Mouse (Mus musculus): ENCODE data around the gene Tecta. TPM values are rescaled to one million over a fixed set of nuclear protein-coding genes. Genes with fewer than 3 reads are reported as not detected.

The Tecta gene
- polyA plus RNA-seq, 1 experiment from 2014 or later = 0.15 TPM

DNA sequence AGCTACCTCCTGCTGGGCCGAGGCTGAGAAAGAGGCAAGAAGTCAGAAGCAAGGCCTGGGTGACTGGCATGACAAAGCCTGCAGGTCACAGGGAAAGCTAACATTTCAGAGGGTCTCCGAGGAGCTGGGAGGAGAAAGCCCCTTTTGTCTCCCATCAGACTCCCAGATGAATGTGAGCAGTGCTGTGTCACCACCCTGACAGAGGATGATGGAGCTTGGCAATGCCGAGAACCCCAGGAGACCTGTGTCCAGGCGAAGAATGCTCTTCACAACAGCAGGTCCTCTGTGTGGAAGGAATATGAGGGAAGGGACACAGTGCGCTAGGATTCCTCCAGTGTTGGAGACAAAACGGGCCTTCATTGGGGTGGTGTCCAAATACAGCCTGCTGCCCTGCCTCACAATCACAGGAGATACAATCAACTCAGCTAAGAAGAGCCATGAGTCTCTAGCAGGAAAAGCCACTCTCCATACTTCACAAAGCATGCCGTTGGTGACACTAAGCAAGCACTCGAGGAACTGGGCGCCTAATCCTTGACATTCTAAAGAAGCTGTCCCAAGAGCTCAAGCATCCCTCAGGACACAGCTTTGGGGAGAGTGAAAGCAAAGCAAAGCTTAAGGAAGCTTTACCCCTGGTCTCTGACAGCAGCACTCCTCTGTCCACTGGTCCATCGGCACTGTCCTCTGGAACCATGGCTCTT is 27.1 kb upstream of the Tecta start:
- H3K4me1 ChIP-seq (replicated peaks; ENCODE audit: control insufficient read depth, insufficient read depth, low read length) = no peaks in the 10 kb centered on the region
- H3K9me3 ChIP-seq (ENCODE audit: control insufficient read depth, low read length) = no peaks in the 10 kb centered on the region
- no peak overlapping the region for H3K27ac ChIP-seq (ENCODE audit: low read depth, low read length)
- no peak overlapping the region for H3K4me2 ChIP-seq (ENCODE audit: low read depth, low read length, severe bottlenecking)
- 48% methylated on average over 10 of the region's 10 CpGs for WGBS
- no peak for ATAC-seq (replicated peaks; ENCODE audit: low FRiP score)
- DNase-seq (ENCODE audit: low spot score) = no peak
- H3K36me3 ChIP-seq (ENCODE audit: control insufficient read depth, insufficient read depth, low read length) = peaks cover 2% of the 10 kb centered on the region; the same call in 1 of the 2 replicates
- no peak overlapping the region for H3K4me3 ChIP-seq (ENCODE audit: low read depth, low read length)
- no peaks in the 10 kb centered on the region for H3K27me3 ChIP-seq (ENCODE audit: control insufficient read depth, insufficient read depth, low read length)
- H3K9ac ChIP-seq (ENCODE audit: low read length) = no peak overlapping the region

DNA sequence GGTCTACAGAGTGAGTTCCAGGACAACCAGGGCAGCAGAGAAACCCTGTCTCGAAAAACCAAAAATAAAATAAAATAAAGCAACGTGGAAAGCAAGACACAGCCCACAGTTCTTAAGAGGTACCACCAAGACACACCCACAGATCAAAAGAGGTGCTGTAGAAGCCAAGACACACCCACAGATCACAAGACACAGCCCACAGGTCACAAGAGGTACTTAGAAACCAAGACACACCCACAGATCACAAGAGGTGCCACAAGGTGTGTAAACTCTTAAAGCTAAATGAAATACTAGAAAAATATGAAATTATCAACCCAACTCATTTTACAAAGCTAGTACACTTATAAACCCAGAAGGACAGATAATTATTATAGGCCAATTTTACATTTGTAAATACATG is 23.9 kb upstream of the Tecta start:
- DNase-seq (ENCODE audit: low spot score) (no peak), ATAC-seq (replicated peaks; ENCODE audit: low FRiP score) (no peak)
- Histone ChIP-seq H3K4me1 (replicated peaks; ENCODE audit: control insufficient read depth, insufficient read depth, low read length) (no peaks in the 10 kb centered on the region), H3K27me3 (ENCODE audit: control insufficient read depth, insufficient read depth, low read length) (no peaks in the 10 kb centered on the region), H3K36me3 (ENCODE audit: control insufficient read depth, insufficient read depth, low read length) (no peaks in the 10 kb centered on the region; the same call in 1 of the 2 replicates), H3K9me3 (ENCODE audit: control insufficient read depth, low read length) (no peaks in the 10 kb centered on the region), H3K4me2 (ENCODE audit: low read depth, low read length, severe bottlenecking) (no peak overlapping the region), H3K27ac (ENCODE audit: low read depth, low read length) (no peak overlapping the region), H3K9ac (ENCODE audit: low read length) (no peak overlapping the region), H3K4me3 (ENCODE audit: low read depth, low read length) (no peak overlapping the region)
- 88% methylated on average over 2 of the region's 2 CpGs for WGBS

DNA sequence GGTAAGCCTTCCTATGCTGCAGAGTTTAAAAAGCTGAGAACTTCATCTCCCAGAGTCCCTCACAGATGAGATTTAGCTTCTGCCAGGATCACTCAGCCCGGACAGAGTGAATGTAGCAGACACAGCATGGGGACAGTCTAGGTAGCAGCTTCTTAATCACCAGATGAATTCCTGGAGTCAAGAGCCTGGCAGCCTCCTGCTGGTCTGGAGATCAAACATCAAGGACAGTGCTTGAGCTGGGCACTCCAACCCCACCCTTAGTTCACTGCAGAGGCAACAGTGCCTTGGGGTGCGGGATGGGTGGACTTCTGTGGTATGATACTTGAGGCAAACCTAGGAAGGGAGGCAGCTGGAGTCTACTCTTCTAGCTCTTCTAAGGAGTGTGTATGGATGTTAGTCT is 20.0 kb upstream of the Tecta start:
- ATAC-seq (replicated peaks; ENCODE audit: low FRiP score) = no peak
- DNase-seq (ENCODE audit: low spot score) = no peak
- H3K9ac ChIP-seq (ENCODE audit: low read length) = no peak overlapping the region
- H3K27ac ChIP-seq (ENCODE audit: low read depth, low read length) = no peak overlapping the region
- no peak overlapping the region for H3K4me2 ChIP-seq (ENCODE audit: low read depth, low read length, severe bottlenecking)
- no peaks in the 10 kb centered on the region; the same call in 1 of the 2 replicates for H3K36me3 ChIP-seq (ENCODE audit: control insufficient read depth, insufficient read depth, low read length)
- H3K9me3 ChIP-seq (ENCODE audit: control insufficient read depth, low read length) = no peaks in the 10 kb centered on the region
- H3K27me3 ChIP-seq (ENCODE audit: control insufficient read depth, insufficient read depth, low read length) = no peaks in the 10 kb centered on the region
- WGBS = 75% methylated on average over 2 of the region's 2 CpGs
- no peak overlapping the region for H3K4me3 ChIP-seq (ENCODE audit: low read depth, low read length)
- H3K4me1 ChIP-seq (replicated peaks; ENCODE audit: control insufficient read depth, insufficient read depth, low read length) = no peaks in the 10 kb centered on the region; the same call in 1 of the 2 replicates

DNA sequence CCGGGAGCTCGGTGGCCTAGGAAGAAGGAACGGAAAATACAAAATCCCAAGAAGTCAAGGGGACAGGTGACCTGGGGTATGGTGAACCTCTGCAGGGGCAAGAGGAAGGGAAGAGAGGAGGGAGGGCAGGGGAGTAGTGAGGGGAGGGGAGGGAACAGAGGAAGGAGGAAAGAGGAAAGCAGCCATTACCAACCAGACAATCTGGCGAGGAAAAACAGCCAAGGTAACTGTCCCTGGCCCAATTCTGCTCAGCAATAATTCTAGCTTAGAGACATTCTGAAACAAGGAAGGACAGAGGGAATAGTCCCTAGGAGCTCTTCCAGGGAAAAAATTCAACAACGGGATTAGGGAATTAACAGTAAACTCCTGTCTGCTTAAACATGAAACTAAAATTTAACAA is 19.1 kb upstream of the Tecta start:
- 90% methylated on average over 5 of the region's 5 CpGs for WGBS
- Histone ChIP-seq H3K9ac (ENCODE audit: low read length) (no peak overlapping the region), H3K4me2 (ENCODE audit: low read depth, low read length, severe bottlenecking) (no peak overlapping the region), H3K9me3 (ENCODE audit: control insufficient read depth, low read length) (no peaks in the 10 kb centered on the region), H3K27ac (ENCODE audit: low read depth, low read length) (no peak overlapping the region), H3K27me3 (ENCODE audit: control insufficient read depth, insufficient read depth, low read length) (no peaks in the 10 kb centered on the region), H3K4me1 (replicated peaks; ENCODE audit: control insufficient read depth, insufficient read depth, low read length) (no peaks in the 10 kb centered on the region; the same call in 1 of the 2 replicates), H3K36me3 (ENCODE audit: control insufficient read depth, insufficient read depth, low read length) (no peaks in the 10 kb centered on the region; the same call in 1 of the 2 replicates), H3K4me3 (ENCODE audit: low read depth, low read length) (no peak overlapping the region)
- DNase-seq (ENCODE audit: low spot score) (no peak), ATAC-seq (replicated peaks; ENCODE audit: low FRiP score) (no peak)

DNA sequence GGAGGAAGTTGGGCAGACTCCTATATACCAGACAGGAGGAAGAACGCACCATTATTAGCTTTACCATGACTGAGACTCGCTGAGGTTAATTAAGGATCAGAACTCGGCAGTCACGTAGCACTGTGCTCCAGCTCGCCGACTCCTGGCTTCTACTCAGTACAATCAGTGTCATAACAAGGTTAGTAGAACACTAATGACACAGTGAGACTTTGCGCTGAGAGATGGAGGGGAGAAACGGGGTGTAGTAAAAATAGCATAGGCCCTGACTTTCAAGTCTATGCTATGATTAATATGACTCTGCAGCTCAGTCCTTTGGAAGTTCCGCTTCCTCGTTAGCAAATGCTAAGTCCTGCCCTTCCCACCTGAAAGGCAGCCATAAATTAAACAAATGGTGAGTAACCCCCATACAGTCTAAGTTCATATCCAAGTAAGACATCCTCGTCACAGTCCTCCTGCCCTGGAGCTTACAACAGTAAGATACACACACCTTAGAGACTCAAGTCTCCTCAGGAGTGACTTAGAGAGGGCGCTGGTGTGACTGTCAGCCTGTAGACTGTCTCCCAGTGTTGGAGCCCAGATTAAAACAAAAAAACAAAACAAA is 17.7 kb upstream of the Tecta start:
- Histone ChIP-seq H3K27me3 (ENCODE audit: control insufficient read depth, insufficient read depth, low read length) (no peaks in the 10 kb centered on the region), H3K9me3 (ENCODE audit: control insufficient read depth, low read length) (no peaks in the 10 kb centered on the region), H3K27ac (ENCODE audit: low read depth, low read length) (no peak overlapping the region), H3K36me3 (ENCODE audit: control insufficient read depth, insufficient read depth, low read length) (no peaks in the 10 kb centered on the region; the same call in 1 of the 2 replicates), H3K4me1 (replicated peaks; ENCODE audit: control insufficient read depth, insufficient read depth, low read length) (no peaks in the 10 kb centered on the region; the same call in 1 of the 2 replicates), H3K4me3 (ENCODE audit: low read depth, low read length) (no peak overlapping the region), H3K9ac (ENCODE audit: low read length) (no peak overlapping the region), H3K4me2 (ENCODE audit: low read depth, low read length, severe bottlenecking) (no peak overlapping the region)
- ATAC-seq (replicated peaks; ENCODE audit: low FRiP score) (no peak), DNase-seq (ENCODE audit: low spot score) (no peak)
- WGBS = 79% methylated on average over 12 of the region's 12 CpGs

DNA sequence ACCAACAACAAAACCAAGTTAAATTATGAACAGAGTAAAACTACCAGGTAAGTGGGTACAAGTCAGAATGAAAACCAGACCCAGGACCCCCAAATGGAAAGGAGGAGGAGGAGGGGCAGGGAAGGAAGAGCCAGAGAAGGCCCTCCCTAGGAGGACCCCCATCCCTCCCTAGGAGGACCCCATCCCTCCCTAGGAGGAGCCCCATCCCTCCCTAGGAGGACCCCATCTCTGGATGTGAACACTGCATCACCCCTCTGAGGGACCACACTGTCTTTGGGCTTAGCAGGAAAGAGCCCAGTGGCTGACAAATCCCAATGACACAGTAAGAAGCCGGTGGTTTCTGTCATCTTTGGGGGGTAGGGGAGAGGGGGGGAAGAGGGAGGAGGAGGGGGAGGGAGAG is 15.5 kb upstream of the Tecta start:
- 47% methylated on average over 1 of the region's 1 CpGs for WGBS
- no peak overlapping the region for H3K27ac ChIP-seq (ENCODE audit: low read depth, low read length)

DNA sequence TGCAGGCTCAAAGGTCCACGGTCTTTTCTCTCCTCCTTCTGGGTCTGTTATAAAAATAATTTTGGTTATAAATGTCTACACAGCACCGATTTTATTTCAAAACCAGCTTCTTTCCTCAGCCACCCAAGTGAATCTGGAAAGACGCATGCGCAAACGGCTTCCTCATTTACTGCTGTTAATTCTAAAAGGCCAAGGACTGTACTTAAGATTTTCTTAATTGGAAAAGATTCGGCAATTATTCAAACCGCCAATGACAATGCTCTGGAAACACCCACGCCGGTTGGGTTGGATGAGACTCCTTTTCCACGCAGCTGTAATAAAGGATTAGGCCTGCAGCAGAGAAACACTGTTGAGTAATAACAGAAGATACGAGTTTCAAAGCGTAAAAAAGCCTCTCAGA is 13.6 kb upstream of the Tecta start:
- WGBS = 62% methylated on average over 12 of the region's 12 CpGs
- H3K4me2 ChIP-seq (ENCODE audit: low read depth, low read length, severe bottlenecking) = no peak overlapping the region
- ATAC-seq (replicated peaks; ENCODE audit: low FRiP score) (no peak), DNase-seq (ENCODE audit: low spot score) (no peak)
- H3K9ac ChIP-seq (ENCODE audit: low read length) = no peak overlapping the region
- H3K27me3 ChIP-seq (ENCODE audit: control insufficient read depth, insufficient read depth, low read length) = no peaks in the 10 kb centered on the region
- H3K4me3 ChIP-seq (ENCODE audit: low read depth, low read length) = no peak overlapping the region
- no peak overlapping the region for H3K27ac ChIP-seq (ENCODE audit: low read depth, low read length)
- H3K4me1 ChIP-seq (replicated peaks; ENCODE audit: control insufficient read depth, insufficient read depth, low read length) = no peaks in the 10 kb centered on the region; the same call in 1 of the 2 replicates
- no peaks in the 10 kb centered on the region for H3K9me3 ChIP-seq (ENCODE audit: control insufficient read depth, low read length)
- no peaks in the 10 kb centered on the region for H3K36me3 ChIP-seq (ENCODE audit: control insufficient read depth, insufficient read depth, low read length)

More for the DNA sequence above, 15.5 kb upstream of the Tecta start:
- H3K4me3 ChIP-seq (ENCODE audit: low read depth, low read length) = no peak overlapping the region
- no peak for ATAC-seq (replicated peaks; ENCODE audit: low FRiP score)
- no peaks in the 10 kb centered on the region for H3K9me3 ChIP-seq (ENCODE audit: control insufficient read depth, low read length)
- H3K4me1 ChIP-seq (replicated peaks; ENCODE audit: control insufficient read depth, insufficient read depth, low read length) = no peaks in the 10 kb centered on the region; the same call in 1 of the 2 replicates
- H3K9ac ChIP-seq (ENCODE audit: low read length) = no peak overlapping the region
- no peak overlapping the region for H3K4me2 ChIP-seq (ENCODE audit: low read depth, low read length, severe bottlenecking)
- no peak for DNase-seq (ENCODE audit: low spot score)
- no peaks in the 10 kb centered on the region for H3K27me3 ChIP-seq (ENCODE audit: control insufficient read depth, insufficient read depth, low read length)
- H3K36me3 ChIP-seq (ENCODE audit: control insufficient read depth, insufficient read depth, low read length) = no peaks in the 10 kb centered on the region

DNA sequence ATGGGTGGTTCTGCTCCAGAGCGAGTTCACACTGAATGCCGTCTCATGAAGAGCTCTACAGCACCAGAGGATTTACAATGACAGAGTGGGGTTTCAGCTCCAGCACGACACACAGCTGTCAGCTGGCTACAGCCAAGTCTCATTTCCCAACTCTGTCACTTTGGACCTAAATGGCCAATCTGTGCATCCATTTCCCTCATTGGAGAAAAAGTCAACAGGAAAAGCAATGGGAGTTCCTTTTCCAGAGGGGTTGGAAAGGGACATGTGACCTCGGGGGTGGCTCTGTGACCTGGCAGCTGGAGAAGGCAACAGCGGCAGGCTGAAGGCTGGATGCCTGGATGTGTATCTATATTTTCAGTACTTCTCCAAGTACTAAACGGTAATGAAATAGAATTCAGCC is 11.6 kb upstream of the Tecta start:
- H3K27ac ChIP-seq (ENCODE audit: low read depth, low read length) = no peak overlapping the region
- H3K27me3 ChIP-seq (ENCODE audit: control insufficient read depth, insufficient read depth, low read length) = no peaks in the 10 kb centered on the region
- ATAC-seq (replicated peaks; ENCODE audit: low FRiP score) (no peak), DNase-seq (ENCODE audit: low spot score) (no peak)
- WGBS = 88% methylated on average over 6 of the region's 6 CpGs
- no peaks in the 10 kb centered on the region; the same call in 1 of the 2 replicates for H3K4me1 ChIP-seq (replicated peaks; ENCODE audit: control insufficient read depth, insufficient read depth, low read length)
- H3K4me3 ChIP-seq (ENCODE audit: low read depth, low read length) = no peak overlapping the region
- H3K36me3 ChIP-seq (ENCODE audit: control insufficient read depth, insufficient read depth, low read length) = no peaks in the 10 kb centered on the region
- H3K9ac ChIP-seq (ENCODE audit: low read length) = no peak overlapping the region
- H3K9me3 ChIP-seq (ENCODE audit: control insufficient read depth, low read length) = no peaks in the 10 kb centered on the region
- H3K4me2 ChIP-seq (ENCODE audit: low read depth, low read length, severe bottlenecking) = no peak overlapping the region

DNA sequence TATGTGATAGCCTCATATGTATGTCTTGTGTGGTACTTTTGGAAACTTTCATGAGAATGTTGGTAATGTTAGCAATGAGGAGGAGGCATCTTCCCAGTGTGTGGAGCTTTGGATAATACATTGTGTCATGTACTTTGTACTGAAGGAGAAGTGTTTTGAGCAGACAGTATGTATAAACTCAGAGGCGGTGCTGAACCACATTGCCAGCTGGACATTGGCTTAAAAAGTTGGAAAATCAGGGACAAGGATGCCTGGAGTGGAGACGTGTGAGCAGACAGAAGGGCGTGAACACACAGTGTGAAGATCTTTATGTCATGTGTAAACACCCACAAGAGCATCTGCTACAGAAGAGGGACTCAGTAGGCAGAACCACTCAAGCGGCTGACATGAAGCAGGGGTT is 6.0 kb upstream of the Tecta start:
- no peak overlapping the region for H3K4me2 ChIP-seq (ENCODE audit: low read depth, low read length, severe bottlenecking)
- DNase-seq (ENCODE audit: low spot score) (no peak), ATAC-seq (replicated peaks; ENCODE audit: low FRiP score) (no peak)
- no peak overlapping the region for H3K4me3 ChIP-seq (ENCODE audit: low read depth, low read length)
- 79% methylated on average over 4 of the region's 4 CpGs for WGBS
- no peaks in the 10 kb centered on the region; the same call in 1 of the 2 replicates for H3K4me1 ChIP-seq (replicated peaks; ENCODE audit: control insufficient read depth, insufficient read depth, low read length)
- H3K9ac ChIP-seq (ENCODE audit: low read length) = no peak overlapping the region
- no peaks in the 10 kb centered on the region for H3K27me3 ChIP-seq (ENCODE audit: control insufficient read depth, insufficient read depth, low read length)
- H3K27ac ChIP-seq (ENCODE audit: low read depth, low read length) = no peak overlapping the region
- no peaks in the 10 kb centered on the region for H3K9me3 ChIP-seq (ENCODE audit: control insufficient read depth, low read length)
- H3K36me3 ChIP-seq (ENCODE audit: control insufficient read depth, insufficient read depth, low read length) = no peaks in the 10 kb centered on the region
